Mouse (Mus musculus) left cerebral cortex, postnatal 25 days (tissue): ENCODE data around the gene Pirb. TPM values are rescaled to one million over a fixed set of nuclear protein-coding genes. Genes with fewer than 3 reads are reported as not detected.
A peak's percentile ranks its signal among the peaks of the same experiment; 100 is the strongest.
"Not testable (repeated sequence)": the region's sequence is repeated elsewhere in the genome, so short reads cannot be mapped to it uniquely, and the experiment has no call there.

ENCODE experiments used
- DNase-seq, 2 experiments: peaks; one replicate each; pipeline ENCODE4 v3.0.0; 2022; ENCODE audit warnings: low spot score in 2 of 2, mixed read lengths in 1 of 2
- intact Hi-C: fragments of 180-260 bp; cut with DNase I; formaldehyde crosslinking; loops from one replicate; pipeline ENCODE4 v1.15.1; 2025
- total RNA-seq, 2 experiments: library from RNA; stranded (reverse); gene quantifications; 2 replicates each; pipeline ENCODE4 v1.2.3; 2021

Gene Pirb
- under 1 TPM; 0.18 to 0.21 TPM for total RNA-seq

- intact Hi-C loops, DNase-seq: not testable (repeated sequence)
Observed at GRCm38 (mm10) chr7:3720268-3720667, at the start of gene Pirb. Gene Pirb, minus strand, starts transcription at chr7:3720391.

DNA sequence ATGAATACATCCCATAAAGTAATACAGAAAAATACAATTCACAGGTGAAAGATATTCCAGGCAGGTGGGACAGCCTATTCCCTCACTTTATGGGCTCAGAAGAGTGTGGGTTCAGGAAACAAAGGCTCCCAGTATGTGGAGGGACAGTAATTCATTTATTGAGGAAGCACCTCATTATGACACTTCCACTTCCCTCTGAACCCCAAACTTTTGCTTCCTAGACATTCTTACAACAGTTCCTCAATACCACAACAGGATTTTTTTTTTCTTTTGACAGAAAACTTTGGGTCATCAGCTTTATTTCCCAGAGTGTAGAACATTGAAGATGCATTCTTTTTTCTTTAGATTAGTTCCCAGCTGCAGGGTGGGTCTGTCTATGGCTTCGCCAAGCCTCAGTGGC, 12.5 kb upstream of the Pirb start:
- DNase-seq, intact Hi-C loops: not testable (repeated sequence)

- intact Hi-C loops, DNase-seq: not testable (repeated sequence)
Observed at GRCm38 (mm10) chr7:3725459-3725858, 5.3 kb upstream of the Pirb start.

- no peak for DNase-seq
- intact Hi-C loops = no loop called here
Observed at GRCm38 (mm10) chr7:3715249-3715648, 4.9 kb downstream of the Pirb start.

- intact Hi-C loops = no loop called here
- DNase-seq = no peak
Observed at GRCm38 (mm10) chr7:3712264-3712942, 7.8 kb downstream of the Pirb start.

- intact Hi-C loops = loop anchor here (5.0 kb wide), 1 partner anchor 718 kb away; no protein-coding TSS in a partner anchor
- DNase-seq = no peak
Observed at GRCm38 (mm10) chr7:3709000-3709399, 11.2 kb downstream of the Pirb start.

DNA sequence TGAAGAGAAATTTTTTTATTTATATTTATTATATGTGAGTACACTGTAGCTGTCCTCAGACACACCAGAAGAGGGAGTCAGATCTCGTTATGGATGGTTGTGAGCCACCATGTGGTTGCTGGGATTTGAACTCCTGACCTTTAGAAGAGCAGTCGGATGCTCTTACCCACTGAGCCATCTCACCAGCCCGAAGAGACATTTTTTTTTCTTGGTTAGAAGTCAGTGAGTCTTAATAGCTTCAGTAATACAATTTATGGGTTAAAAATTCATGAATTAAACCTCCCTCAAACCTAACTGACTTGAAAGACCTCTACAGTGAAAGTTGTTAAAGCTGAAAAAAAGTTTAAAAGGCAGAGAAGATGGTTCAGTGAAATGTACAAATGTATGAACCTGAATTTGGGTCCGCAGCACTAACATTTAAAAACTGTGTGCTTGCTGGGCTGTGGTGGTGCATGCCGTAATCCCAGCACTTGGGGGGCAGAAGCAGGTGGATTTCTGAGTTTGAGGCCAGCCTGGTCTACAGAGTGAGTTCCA, 11.7 kb downstream of the Pirb start:
- intact Hi-C loops = loop anchor here (5.0 kb wide), 1 partner anchor 719 kb away; no protein-coding TSS in a partner anchor

DNA sequence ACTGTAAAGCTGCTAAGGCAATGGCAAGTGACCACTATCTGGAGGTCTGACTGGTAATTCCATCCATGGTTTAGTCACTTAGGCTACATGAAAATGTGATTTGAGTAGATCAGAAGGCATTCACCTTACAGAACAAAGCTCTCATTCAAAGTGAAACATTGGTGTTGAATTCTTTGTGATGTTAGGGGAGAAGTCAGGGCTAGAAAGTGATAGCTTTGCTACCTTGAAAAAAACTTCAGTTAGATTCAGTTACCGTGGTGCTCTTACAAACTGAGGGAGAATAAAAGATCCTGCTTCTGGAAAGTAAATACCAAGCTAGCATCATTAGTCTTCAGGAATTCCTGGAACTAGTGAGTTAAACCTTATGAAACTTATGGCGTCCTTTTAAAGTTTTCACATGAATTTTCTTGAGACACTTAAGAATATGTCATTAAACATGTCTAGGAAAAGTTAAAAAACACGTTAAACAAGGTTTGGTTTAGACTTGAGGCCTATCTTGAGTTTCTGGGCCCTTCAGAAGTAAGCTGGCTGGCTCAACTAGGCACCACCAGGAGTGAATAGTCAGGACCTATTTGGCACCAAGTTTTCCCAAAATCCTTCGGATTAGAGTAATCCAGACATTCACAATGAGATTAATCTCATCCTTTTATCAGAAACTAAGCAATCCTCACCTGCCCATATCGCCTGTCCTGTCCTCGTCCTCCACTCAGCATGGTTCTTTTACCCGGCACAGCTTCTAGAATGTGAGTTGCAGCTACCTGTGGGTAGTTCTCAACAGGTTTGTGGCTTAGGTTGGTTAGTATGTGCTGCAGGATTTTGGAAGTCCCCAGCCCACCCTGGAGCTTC, 12.4 kb downstream of the Pirb start:
- DNase-seq = no peak
- intact Hi-C loops = loop anchor here (5.0 kb wide), 1 partner anchor 720 kb away; no protein-coding TSS in a partner anchor

More for the DNA sequence above, 11.7 kb downstream of the Pirb start:
- not testable (repeated sequence) for DNase-seq

DNA sequence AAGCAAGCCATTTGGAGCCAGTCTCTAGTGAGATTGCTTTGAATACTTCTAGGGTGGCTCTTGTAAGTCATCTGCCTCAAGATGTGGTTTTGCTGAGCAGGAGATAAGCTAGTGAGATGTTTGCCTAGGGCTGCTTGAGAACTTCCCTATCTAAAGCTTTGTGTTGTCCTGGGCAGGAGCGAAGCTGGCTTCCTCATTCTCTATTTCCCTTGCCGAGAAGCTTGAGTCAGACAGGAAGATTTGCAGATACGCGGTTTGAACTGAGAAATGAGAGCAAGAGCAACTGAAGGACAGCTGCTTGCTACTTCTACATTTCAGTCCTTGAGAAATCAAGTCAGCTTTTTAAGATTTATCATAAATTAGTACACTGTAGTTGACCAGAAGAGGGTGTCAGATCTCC, 13.2 kb downstream of the Pirb start:
- intact Hi-C loops = loop anchor here (5.0 kb wide), 1 partner anchor 720 kb away; no protein-coding TSS in a partner anchor
- DNase-seq = peak in 1 of 2 experiments; percentile 36

DNA sequence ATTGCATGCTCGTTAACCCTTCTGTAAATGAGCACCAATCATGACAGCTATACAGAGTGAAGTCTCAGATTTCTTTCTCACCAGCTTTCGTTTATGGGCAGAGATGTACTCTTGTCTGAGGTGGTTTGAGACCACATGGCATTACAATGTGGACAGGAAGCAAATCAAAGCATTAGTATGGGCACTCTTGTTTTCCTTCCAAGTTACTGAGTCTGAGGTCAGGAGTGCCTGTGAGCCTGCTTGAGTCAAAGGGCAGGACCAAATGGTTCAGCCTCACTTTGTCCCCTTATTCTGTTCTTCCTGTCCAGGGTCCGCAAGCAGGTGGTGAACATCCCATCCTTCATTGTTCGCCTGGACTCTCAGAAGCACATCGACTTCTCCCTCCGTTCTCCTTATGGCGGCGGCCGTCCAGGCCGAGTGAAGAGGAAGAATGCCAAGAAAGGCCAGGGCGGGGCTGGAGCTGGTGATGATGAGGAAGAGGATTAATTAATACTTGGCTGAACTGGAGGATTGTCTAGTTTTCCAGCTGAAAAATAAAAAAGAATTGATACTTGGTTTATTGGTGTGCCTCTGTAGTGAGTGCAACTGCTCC, 13.8 kb downstream of the Pirb start:
- no peak for DNase-seq
- intact Hi-C loops = loop anchor here (5.0 kb wide), 1 partner anchor 721 kb away; no protein-coding TSS in a partner anchor

DNA sequence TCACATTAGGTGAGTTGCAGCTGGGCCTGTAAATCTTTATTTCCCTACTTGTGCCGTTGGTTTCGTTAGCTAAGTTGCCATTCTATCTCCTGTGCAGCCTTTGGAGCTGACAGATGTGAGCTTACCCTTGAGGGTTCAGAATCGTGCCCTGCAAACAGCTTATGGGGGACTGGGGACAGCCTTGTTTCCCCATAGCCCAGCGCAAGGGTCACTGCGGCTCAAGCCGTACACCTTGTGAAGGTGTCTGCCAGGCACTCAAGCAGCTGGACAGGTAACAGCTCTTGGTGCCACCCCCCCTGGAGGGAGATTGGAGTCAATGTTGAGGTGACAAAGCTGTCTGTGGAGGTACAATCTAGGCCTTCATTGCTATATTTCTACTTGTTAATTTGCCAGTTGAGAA, 14.3 kb downstream of the Pirb start:
- intact Hi-C loops = loop anchor here (5.0 kb wide), 1 partner anchor 721 kb away; no protein-coding TSS in a partner anchor
- no peak for DNase-seq

DNA sequence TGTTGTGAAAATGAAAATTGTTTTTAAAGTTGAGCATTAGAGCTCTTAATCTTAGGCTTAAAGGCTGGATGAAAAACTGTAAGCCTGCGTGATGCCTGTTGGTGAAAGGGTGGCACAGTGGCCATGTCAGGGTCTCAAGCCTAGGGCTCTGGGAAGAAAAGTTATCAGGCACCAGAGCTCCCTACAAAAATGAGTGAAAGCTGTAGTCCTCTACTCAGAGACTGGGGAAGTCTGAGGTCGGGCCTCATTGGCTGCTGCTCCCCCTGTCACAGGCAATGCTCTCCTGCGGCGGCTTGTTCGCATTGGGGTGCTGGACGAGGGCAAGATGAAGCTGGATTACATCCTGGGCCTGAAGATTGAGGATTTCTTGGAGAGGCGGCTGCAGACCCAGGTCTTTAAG, 14.7 kb downstream of the Pirb start:
- not testable (repeated sequence) for DNase-seq
- intact Hi-C loops = loop anchor here (5.0 kb wide), 1 partner anchor 722 kb away; no protein-coding TSS in a partner anchor

GRCm38 (mm10) chr7:3704475-3704874, 15.7 kb downstream of the Pirb start:
- DNase-seq = no peak
- intact Hi-C loops = no loop called here

- peak; percentile 98 to 99 for DNase-seq
- intact Hi-C loops = no loop called here
Observed at GRCm38 (mm10) chr7:3703879-3704441, 16.2 kb downstream of the Pirb start, which contains the start of gene Rps9. Gene Rps9, plus strand, starts transcription at chr7:3703993.

- DNase-seq = no peak
- intact Hi-C loops = no loop called here
Observed at GRCm38 (mm10) chr7:3703148-3703878, 16.9 kb downstream of the Pirb start.

GRCm38 (mm10) chr7:3698471-3698870, 21.7 kb downstream of the Pirb start:
- peak in 1 of 2 experiments; percentile 64 for DNase-seq
- intact Hi-C loops = loop anchor here (10.0 kb wide), 1 partner anchor 806 kb away; the partner anchor contains the start of gene Ppp1r12c

DNA sequence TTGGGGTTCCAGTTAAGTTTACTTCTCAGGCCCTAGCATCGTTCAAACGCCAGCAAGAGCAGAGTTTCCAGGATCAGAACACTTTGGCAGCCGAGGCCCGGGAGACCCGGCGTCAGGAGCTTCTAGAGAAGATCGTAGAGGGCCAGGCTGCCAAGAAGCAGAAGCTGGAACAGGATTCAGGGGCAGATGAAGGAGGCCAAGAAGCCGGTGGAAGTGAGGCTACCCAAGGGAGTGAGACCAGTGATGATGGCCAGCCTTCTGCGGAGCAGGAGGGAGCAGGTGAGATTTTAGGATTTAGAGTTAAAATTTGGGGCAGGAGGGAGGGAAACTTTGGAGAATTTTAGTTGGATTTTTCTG, 25.3 kb downstream of the Pirb start:
- intact Hi-C loops = loop anchor here (5.0 to 10.0 kb wide), 2 partner anchors 452 to 810 kb away; partner anchors contain the start of gene Ppp1r12c

More for the DNA sequence above, 25.3 kb downstream of the Pirb start:
- DNase-seq = not testable (repeated sequence)
